Mouse (Mus musculus) G1E (cell line): ENCODE data around the gene Zfp142.

Experiments used
- CTCF ChIP-seq: IDR thresholded peaks from 2 replicates; pipeline ENCODE4 v1.5.1; 2012; ENCODE audit warnings: low read depth, low read length, inconsistent platforms, mixed read lengths
- GATA1 ChIP-seq: IDR thresholded peaks from 2 replicates; pipeline ENCODE4 v1.6.1; 2012; ENCODE audit warnings: borderline replicate concordance, low read length, inconsistent platforms, mixed read lengths

GRCm38 (mm10) chr1:74600501-74601266 is 12.6 kb upstream of the Zfp142 start:
- TF ChIP-seq CTCF (no peak), GATA1 (no peak)
